Comparison of ENCODE assay signal across 15 mouse cellular contexts in genomic region chr2:168834771-168835170, GRCm38 (mm10).
"Had no signal": no experiment of that assay in that cellular context is flagged by ENCODE, and none has a peak within 500 bp of the region (broad histone marks: within the 10 kb centered on the region; RNA-seq: fewer than 3 reads in every experiment).

No protein-coding gene starts in this region.

- H3K9ac ChIP-seq: limb, embryonic 13.5 days; liver, embryonic 12.5 days; liver, embryonic 15.5 days; lung, embryonic 15.5 days had no signal

- H3K9me3 ChIP-seq: limb, embryonic 10.5 days; limb, embryonic 13.5 days; liver, embryonic 12.5 days; liver, embryonic 15.5 days; lung, embryonic 15.5 days had no signal

- ATAC-seq: liver, embryonic 12.5 days had no signal

- H3K4me3 ChIP-seq: limb, embryonic 10.5 days; limb, embryonic 13.5 days; liver, embryonic 12.5 days; liver, embryonic 15.5 days; lung, embryonic 15.5 days had no signal

- H3K27ac ChIP-seq: limb, embryonic 10.5 days; limb, embryonic 13.5 days; liver, embryonic 12.5 days; liver, embryonic 15.5 days; lung, embryonic 15.5 days had no signal

- H3K36me3 ChIP-seq: limb, embryonic 10.5 days; limb, embryonic 13.5 days; liver, embryonic 12.5 days; liver, embryonic 15.5 days; lung, embryonic 15.5 days had no signal

- H3K4me2 ChIP-seq: limb, embryonic 13.5 days; liver, embryonic 12.5 days; liver, embryonic 15.5 days; lung, embryonic 15.5 days; midbrain, embryonic 11.5 days had no signal

- DNase-seq: kidney, postnatal 10 days; kidney, postnatal 36 days; liver; lung, adult 18-20 months; lung, postnatal 10 days; lung, postnatal 36 days; midbrain, embryonic 14.5 days; thymus, adult 2 months; thymus, postnatal 25 days had no signal
